Mouse (Mus musculus) E14TG2a.4 (cell line): ENCODE measurements around the gene Rbms2.

Experiments used
- CTCF ChIP-seq: conservative IDR thresholded peaks from 2 replicates; pipeline ENCODE4 v1.5.1; 2014; ENCODE audit warnings: low read length
- NANOG ChIP-seq: IDR thresholded peaks from 2 replicates; pipeline ENCODE4 v1.6.1; 2014; ENCODE audit warnings: borderline replicate concordance, low read length, mixed read lengths
- POU5F1 ChIP-seq: IDR thresholded peaks from 2 replicates; pipeline ENCODE4 v1.6.1; 2014; ENCODE audit warnings: low read length, borderline replicate concordance

DNA sequence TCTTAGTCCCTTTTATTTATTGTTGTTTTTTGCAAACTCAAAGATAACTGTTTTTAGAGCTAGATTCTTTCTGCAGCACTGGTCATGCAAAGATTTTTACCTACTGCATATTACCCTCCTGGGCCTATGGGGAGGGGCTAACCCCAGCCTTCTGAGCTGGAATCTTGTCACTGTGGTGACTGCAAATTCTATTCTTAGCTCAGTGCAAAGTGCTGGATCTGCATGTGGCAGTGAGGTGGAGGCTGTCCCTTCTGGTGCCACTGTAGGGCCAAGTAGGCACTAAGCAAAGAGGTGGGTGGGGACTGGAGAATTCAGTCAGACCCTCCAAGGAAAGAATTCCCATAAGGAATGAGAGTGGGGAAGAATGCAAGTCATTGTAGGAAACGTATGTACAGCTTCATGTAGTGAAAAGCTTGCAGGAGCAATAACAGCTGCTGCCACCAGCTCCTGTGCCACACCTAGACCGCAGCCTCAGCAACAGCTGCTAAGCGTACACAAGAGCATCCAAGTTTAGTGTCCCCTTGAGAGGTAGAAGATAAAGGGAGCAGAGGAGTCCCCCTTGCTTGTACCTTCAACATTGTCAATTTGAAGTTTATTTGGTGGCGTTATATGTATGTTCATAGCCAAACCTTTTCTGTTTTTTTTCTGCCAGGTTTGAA, 69.9 kb downstream of the Rbms2 start:
- TF ChIP-seq CTCF, result no peak
- no peak for TF ChIP-seq NANOG
- no peak for TF ChIP-seq POU5F1
